Mouse (Mus musculus): Measurements from ENCODE around the gene Ank. TPM values are rescaled to one million over a fixed set of nuclear protein-coding genes. Genes with fewer than 3 reads are reported as not detected.
A peak's percentile ranks its signal among the peaks of the same experiment; 100 is the strongest.
"Not testable (repeated sequence)": the region's sequence is repeated elsewhere in the genome, so short reads cannot be mapped to it uniquely, and the experiment has no call there.

Gene Ank
- polyA plus RNA-seq, 1 experiment from 2014 or later, result 18.0 TPM

DNA sequence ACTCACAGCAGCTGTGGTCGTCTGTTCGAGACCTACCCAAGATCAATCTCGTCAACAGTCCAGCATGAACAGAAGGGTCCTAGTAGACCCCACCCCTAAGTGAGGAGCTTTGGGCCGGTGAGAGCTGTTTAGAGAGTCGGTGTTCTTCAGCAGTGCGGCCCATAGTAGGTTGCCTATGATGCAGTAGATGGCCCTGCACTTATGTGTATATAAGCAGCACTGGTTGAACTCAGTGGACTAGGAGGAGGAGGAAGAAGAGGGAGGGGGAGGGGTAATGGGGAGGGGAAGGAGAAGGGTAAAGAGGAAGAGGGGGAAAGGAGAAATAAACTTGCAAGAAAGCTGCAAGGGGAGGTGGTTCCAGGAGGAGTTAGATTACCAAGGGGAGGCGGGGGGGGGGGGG is 25.4 kb upstream of the Ank start:
- Histone ChIP-seq H3K27me3 (replicated peaks; ENCODE audit: control insufficient read depth, insufficient read depth, low read length) (no peaks in the 10 kb centered on the region), H3K9ac (ENCODE audit: low read depth, low read length) (no peak overlapping the region), H3K4me1 (ENCODE audit: control insufficient read depth, insufficient read depth, low read length) (no peaks in the 10 kb centered on the region), H3K4me3 (ENCODE audit: low read depth, low read length) (no peak overlapping the region), H3K27ac (replicated peaks; ENCODE audit: low read depth, low read length) (no peak overlapping the region), H3K36me3 (ENCODE audit: control insufficient read depth, insufficient read depth, low read length) (no peaks in the 10 kb centered on the region), H3K4me2 (ENCODE audit: low read depth, low read length) (no peak overlapping the region), H3K9me3 (ENCODE audit: control insufficient read depth, low read length) (no peaks in the 10 kb centered on the region)
- no peak for DNase-seq (ENCODE audit: low spot score)
- no peak; the same call in 1 of the 2 replicates for ATAC-seq (ENCODE audit: low read depth)
- 91% methylated on average over 7 of the region's 7 CpGs for WGBS

DNA sequence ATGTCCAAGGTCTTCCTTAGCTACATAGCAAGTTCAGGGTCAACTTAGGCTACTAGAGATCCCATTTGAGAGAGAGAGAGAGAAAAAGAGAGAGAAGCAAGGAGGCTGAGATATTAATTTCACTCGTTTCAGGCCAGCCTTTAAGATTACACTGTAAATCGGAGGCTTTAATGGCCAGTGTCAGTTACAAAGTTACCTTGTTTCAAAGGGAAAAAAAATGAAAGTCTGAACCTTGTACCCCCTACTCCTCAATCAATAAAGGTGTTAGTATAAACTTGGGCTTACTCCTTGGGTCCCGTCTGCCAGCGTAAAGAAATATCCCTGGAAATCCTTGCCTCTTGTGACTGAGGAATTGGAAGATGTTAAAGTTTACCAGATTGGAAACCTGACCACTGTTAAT is 24.9 kb upstream of the Ank start:
- no peaks in the 10 kb centered on the region for H3K4me1 ChIP-seq (ENCODE audit: control insufficient read depth, insufficient read depth, low read length)
- no peak for ATAC-seq (ENCODE audit: low read depth)
- no peak overlapping the region for H3K27ac ChIP-seq (replicated peaks; ENCODE audit: low read depth, low read length)
- H3K36me3 ChIP-seq (ENCODE audit: control insufficient read depth, insufficient read depth, low read length), result no peaks in the 10 kb centered on the region
- no peak for DNase-seq (ENCODE audit: low spot score)
- no peaks in the 10 kb centered on the region for H3K27me3 ChIP-seq (replicated peaks; ENCODE audit: control insufficient read depth, insufficient read depth, low read length)
- no peaks in the 10 kb centered on the region for H3K9me3 ChIP-seq (ENCODE audit: control insufficient read depth, low read length)
- H3K9ac ChIP-seq (ENCODE audit: low read depth, low read length), result no peak overlapping the region
- H3K4me2 ChIP-seq (ENCODE audit: low read depth, low read length), result no peak overlapping the region
- 71% methylated on average over 4 of the region's 4 CpGs for WGBS
- H3K4me3 ChIP-seq (ENCODE audit: low read depth, low read length), result no peak overlapping the region

DNA sequence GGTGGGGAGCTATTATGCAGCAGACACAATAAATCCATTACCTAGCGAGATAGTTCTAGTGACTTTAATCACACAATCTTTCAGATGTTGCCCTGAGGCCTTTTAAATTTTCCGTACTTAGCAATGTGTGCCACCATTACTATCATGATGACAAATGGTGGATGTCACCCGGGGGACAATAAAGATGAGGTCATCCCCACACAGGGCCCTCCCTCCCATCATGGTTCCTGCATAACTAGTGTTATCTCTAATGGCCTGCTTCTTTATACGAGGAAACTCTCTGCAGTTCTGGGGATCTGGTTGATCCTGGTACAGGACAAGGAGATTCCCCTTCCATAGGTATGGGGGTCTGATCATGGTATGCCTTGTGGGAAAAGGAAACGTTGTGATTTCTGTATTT is 24.5 kb upstream of the Ank start:
- H3K9me3 ChIP-seq (ENCODE audit: control insufficient read depth, low read length), result no peaks in the 10 kb centered on the region
- no peaks in the 10 kb centered on the region for H3K27me3 ChIP-seq (replicated peaks; ENCODE audit: control insufficient read depth, insufficient read depth, low read length)
- no peaks in the 10 kb centered on the region for H3K36me3 ChIP-seq (ENCODE audit: control insufficient read depth, insufficient read depth, low read length)
- H3K27ac ChIP-seq (replicated peaks; ENCODE audit: low read depth, low read length), result no peak overlapping the region
- no peak overlapping the region for H3K9ac ChIP-seq (ENCODE audit: low read depth, low read length)
- no peak overlapping the region for H3K4me3 ChIP-seq (ENCODE audit: low read depth, low read length)
- no peak overlapping the region for H3K4me2 ChIP-seq (ENCODE audit: low read depth, low read length)
- DNase-seq (ENCODE audit: low spot score), result no peak
- WGBS, result 62% methylated on average over 5 of the region's 5 CpGs
- ATAC-seq (ENCODE audit: low read depth), result no peak
- no peaks in the 10 kb centered on the region for H3K4me1 ChIP-seq (ENCODE audit: control insufficient read depth, insufficient read depth, low read length)

DNA sequence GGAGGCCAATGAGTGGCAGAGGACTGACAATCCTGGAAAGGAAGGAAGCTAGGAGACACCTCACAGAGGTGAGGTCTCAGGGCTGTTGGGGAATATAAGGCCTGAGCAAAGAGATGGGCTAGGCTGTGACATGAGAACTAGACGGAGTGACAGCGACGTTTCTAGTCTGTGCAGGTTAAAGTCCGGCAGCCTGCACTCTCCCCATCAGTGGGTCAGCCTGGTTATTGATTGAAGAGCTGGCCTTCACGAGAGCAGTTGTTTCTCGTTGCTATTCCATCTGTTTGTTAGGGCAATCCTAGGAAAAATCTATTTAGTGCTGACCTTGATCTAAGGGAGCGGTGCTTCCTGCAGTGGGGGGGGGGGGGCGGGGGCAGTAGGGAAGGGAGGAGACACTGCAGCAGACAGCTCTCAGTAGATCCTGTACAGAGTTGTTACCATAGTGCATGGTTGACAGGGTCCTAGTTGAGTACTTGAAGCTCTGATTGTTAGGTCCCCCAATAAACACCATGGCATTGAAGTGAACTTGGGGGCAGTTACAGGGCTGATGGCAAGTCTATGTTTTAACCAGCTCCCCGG is 21.6 kb upstream of the Ank start:
- no peak for DNase-seq (ENCODE audit: low spot score)
- Histone ChIP-seq H3K36me3 (ENCODE audit: control insufficient read depth, insufficient read depth, low read length) (no peaks in the 10 kb centered on the region), H3K9me3 (ENCODE audit: control insufficient read depth, low read length) (no peaks in the 10 kb centered on the region), H3K4me1 (ENCODE audit: control insufficient read depth, insufficient read depth, low read length) (no peaks in the 10 kb centered on the region), H3K27ac (replicated peaks; ENCODE audit: low read depth, low read length) (no peak overlapping the region), H3K4me3 (ENCODE audit: low read depth, low read length) (no peak overlapping the region), H3K27me3 (replicated peaks; ENCODE audit: control insufficient read depth, insufficient read depth, low read length) (no peaks in the 10 kb centered on the region), H3K9ac (ENCODE audit: low read depth, low read length) (no peak overlapping the region), H3K4me2 (ENCODE audit: low read depth, low read length) (no peak overlapping the region)
- ATAC-seq (ENCODE audit: low read depth), result no peak
- WGBS, result 84% methylated on average over 7 of the region's 9 CpGs

DNA sequence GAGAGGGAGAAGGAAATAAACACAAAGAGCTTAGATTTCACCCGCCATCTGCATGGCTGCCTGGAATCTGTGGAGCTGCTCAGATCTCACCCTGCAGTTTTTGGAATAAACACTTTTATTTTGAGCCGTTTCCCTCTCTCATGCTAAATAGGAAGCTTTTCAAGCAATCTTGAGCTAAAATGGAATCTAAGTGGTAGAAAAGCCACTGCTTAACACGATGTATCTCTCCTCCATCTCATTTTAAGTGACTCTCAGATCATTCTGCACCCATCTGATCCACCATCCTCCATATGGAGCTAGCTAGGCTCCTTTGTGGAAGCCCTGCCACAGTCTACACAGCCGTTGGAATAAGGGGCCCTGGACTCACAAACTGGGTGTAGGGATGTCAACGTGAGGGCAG is 15.8 kb upstream of the Ank start:
- Histone ChIP-seq H3K4me3 (ENCODE audit: low read depth, low read length) (no peak overlapping the region), H3K36me3 (ENCODE audit: control insufficient read depth, insufficient read depth, low read length) (no peaks in the 10 kb centered on the region), H3K9ac (ENCODE audit: low read depth, low read length) (no peak overlapping the region), H3K27ac (replicated peaks; ENCODE audit: low read depth, low read length) (no peak overlapping the region), H3K27me3 (replicated peaks; ENCODE audit: control insufficient read depth, insufficient read depth, low read length) (no peaks in the 10 kb centered on the region), H3K9me3 (ENCODE audit: control insufficient read depth, low read length) (no peaks in the 10 kb centered on the region), H3K4me2 (ENCODE audit: low read depth, low read length) (no peak overlapping the region), H3K4me1 (ENCODE audit: control insufficient read depth, insufficient read depth, low read length) (peaks cover 5% of the 10 kb centered on the region; the same call in 1 of the 2 replicates)
- DNase-seq (ENCODE audit: low spot score) (no peak), ATAC-seq (ENCODE audit: low read depth) (no peak)
- WGBS, result 69% methylated on average over 5 of the region's 5 CpGs

DNA sequence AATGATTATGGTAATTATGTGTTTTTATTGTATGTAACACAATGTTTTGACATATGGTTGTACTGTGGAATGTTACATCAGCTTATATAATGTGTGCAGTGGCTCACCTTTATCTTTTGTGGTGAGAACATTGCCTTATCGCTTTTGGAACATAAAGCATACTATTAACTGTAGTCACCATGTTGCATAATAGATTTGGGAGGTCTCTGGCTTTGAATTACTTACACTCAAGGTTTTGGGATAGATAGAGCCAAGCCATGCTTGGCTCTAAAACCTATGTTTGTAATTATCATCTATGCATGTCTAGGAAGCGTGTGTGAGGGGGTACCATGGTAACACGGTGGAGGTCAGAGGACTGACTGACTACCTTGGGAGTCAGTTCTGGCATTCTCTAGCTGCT is 14.7 kb upstream of the Ank start:
- 71% methylated on average over 3 of the region's 3 CpGs for WGBS
- H3K9me3 ChIP-seq (ENCODE audit: control insufficient read depth, low read length), result no peaks in the 10 kb centered on the region
- H3K4me3 ChIP-seq (ENCODE audit: low read depth, low read length), result no peak overlapping the region
- no peak overlapping the region for H3K4me2 ChIP-seq (ENCODE audit: low read depth, low read length)
- H3K9ac ChIP-seq (ENCODE audit: low read depth, low read length), result no peak overlapping the region
- H3K36me3 ChIP-seq (ENCODE audit: control insufficient read depth, insufficient read depth, low read length), result no peaks in the 10 kb centered on the region
- DNase-seq (ENCODE audit: low spot score), result no peak
- H3K27ac ChIP-seq (replicated peaks; ENCODE audit: low read depth, low read length), result no peak overlapping the region
- no peak for ATAC-seq (ENCODE audit: low read depth)
- H3K27me3 ChIP-seq (replicated peaks; ENCODE audit: control insufficient read depth, insufficient read depth, low read length), result no peaks in the 10 kb centered on the region
- peaks cover 5% of the 10 kb centered on the region; the same call in 1 of the 2 replicates for H3K4me1 ChIP-seq (ENCODE audit: control insufficient read depth, insufficient read depth, low read length)

DNA sequence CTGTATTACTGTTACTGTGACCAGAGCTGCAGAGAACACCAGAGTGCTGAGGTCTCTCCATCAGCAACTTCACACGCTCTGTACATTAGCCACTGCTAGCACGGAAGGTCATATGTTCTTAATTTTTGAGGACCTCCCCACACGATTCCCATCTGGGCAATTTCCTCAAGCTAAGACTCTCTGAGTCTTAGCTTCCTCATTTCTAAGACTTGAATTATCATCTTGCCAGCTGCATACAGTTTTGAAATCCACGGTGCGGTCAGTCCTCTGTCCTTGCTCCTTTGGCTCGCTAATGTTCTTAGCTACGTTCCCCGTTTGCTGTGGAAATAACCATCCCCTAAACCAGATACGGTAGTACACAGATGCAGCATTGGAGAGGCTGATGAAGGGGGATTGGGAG is 14.0 kb upstream of the Ank start:
- peak; percentile 12 for DNase-seq (ENCODE audit: low spot score)
- ATAC-seq (ENCODE audit: low read depth), result no peak
- H3K9ac ChIP-seq (ENCODE audit: low read depth, low read length), result no peak overlapping the region
- H3K4me2 ChIP-seq (ENCODE audit: low read depth, low read length), result no peak overlapping the region; the same call in 1 of the 2 replicates
- no peak overlapping the region for H3K4me3 ChIP-seq (ENCODE audit: low read depth, low read length)
- no peaks in the 10 kb centered on the region for H3K36me3 ChIP-seq (ENCODE audit: control insufficient read depth, insufficient read depth, low read length)
- no peaks in the 10 kb centered on the region for H3K27me3 ChIP-seq (replicated peaks; ENCODE audit: control insufficient read depth, insufficient read depth, low read length)
- H3K4me1 ChIP-seq (ENCODE audit: control insufficient read depth, insufficient read depth, low read length), result peaks cover 5% of the 10 kb centered on the region; the same call in 1 of the 2 replicates
- WGBS, result 47% methylated on average over 9 of the region's 9 CpGs
- no peaks in the 10 kb centered on the region for H3K9me3 ChIP-seq (ENCODE audit: control insufficient read depth, low read length)
- H3K27ac ChIP-seq (replicated peaks; ENCODE audit: low read depth, low read length), result no peak overlapping the region

DNA sequence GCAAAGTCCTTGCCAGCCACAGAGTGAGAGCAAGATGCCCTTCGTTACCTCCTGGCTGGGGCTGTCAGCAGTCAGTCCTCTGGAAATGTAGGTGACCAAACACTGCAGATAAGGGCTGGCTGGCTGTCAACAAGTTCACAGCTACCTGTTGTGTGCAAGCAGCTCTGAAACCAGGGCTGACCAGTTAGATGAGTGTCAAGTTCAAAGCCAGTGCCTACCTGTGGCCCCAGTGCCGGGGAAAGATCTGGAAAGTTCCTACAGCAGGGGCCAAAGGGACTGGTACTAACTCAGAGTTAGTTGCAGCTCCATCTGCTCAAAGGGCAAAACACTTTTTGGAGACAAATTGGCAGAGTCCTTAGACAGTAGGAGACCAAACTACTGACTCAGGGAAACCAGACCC is 9.5 kb upstream of the Ank start:
- Histone ChIP-seq H3K9ac (ENCODE audit: low read depth, low read length) (no peak overlapping the region), H3K36me3 (ENCODE audit: control insufficient read depth, insufficient read depth, low read length) (no peaks in the 10 kb centered on the region), H3K4me2 (ENCODE audit: low read depth, low read length) (no peak overlapping the region), H3K27me3 (replicated peaks; ENCODE audit: control insufficient read depth, insufficient read depth, low read length) (no peaks in the 10 kb centered on the region), H3K4me1 (ENCODE audit: control insufficient read depth, insufficient read depth, low read length) (peaks cover 5% of the 10 kb centered on the region; the same call in 1 of the 2 replicates), H3K4me3 (ENCODE audit: low read depth, low read length) (no peak overlapping the region), H3K27ac (replicated peaks; ENCODE audit: low read depth, low read length) (no peak overlapping the region), H3K9me3 (ENCODE audit: control insufficient read depth, low read length) (no peaks in the 10 kb centered on the region)
- no peak for ATAC-seq (ENCODE audit: low read depth)
- no peak for DNase-seq (ENCODE audit: low spot score)
- WGBS, result 91% methylated on average over 2 of the region's 2 CpGs

DNA sequence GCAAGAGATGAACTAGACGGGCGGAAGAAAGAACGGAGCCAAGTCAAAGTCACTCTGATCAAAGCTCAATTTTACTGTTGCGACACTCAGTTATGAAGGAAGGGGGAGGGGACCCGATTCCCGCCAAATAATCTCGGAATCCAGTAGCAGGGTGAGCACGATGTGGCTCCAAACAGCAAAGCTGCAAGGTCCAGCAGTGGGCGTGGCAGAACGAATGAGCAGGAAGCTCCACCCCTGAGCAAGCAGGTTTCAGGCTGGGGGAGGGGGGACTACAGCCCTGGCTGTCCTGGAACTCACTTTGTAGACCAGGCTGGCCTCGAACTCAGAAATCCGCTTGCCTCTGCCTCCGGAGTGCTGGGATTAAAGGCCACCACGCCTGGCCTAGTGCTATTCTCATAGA is 6.7 kb upstream of the Ank start:
- not testable (repeated sequence) for H3K4me2 ChIP-seq (ENCODE audit: low read depth, low read length); DNase-seq (ENCODE audit: low spot score); H3K4me1 ChIP-seq (ENCODE audit: control insufficient read depth, insufficient read depth, low read length); H3K36me3 ChIP-seq (ENCODE audit: control insufficient read depth, insufficient read depth, low read length); H3K9ac ChIP-seq (ENCODE audit: low read depth, low read length); H3K4me3 ChIP-seq (ENCODE audit: low read depth, low read length); H3K27me3 ChIP-seq (replicated peaks; ENCODE audit: control insufficient read depth, insufficient read depth, low read length); H3K9me3 ChIP-seq (ENCODE audit: control insufficient read depth, low read length); H3K27ac ChIP-seq (replicated peaks; ENCODE audit: low read depth, low read length); ATAC-seq (ENCODE audit: low read depth)
- WGBS, result 53% methylated on average over 14 of the region's 14 CpGs
